Mouse (Mus musculus): Measurements from ENCODE around the gene Tmprss11d. TPM values are rescaled to one million over a fixed set of nuclear protein-coding genes. Genes with fewer than 3 reads are reported as not detected.

Tmprss11d gene
- polyA plus RNA-seq (2015; fragmentation: Nextera tagmentation; extraction: Ambion mirVana): not detected in 2 replicates

- 75% methylated on average over 3 of the region's 3 CpGs for WGBS
- Histone ChIP-seq H3K9me3 (ENCODE audit: control insufficient read depth, low read length) (no peaks in the 10 kb centered on the region), H3K27me3 (replicated peaks; ENCODE audit: control insufficient read depth, insufficient read depth, low read length) (no peaks in the 10 kb centered on the region), H3K36me3 (ENCODE audit: control insufficient read depth, insufficient read depth, low read length) (no peaks in the 10 kb centered on the region), H3K9ac (ENCODE audit: low read depth, low read length) (no peak within 1 kb of the TSS), H3K4me3 (ENCODE audit: low read length) (no peak within 1 kb of the TSS), H3K4me1 (ENCODE audit: control insufficient read depth, insufficient read depth, low read depth, low read length) (no peaks in the 10 kb centered on the region), H3K27ac (ENCODE audit: low read depth, low read length) (no peak within 1 kb of the TSS), H3K4me2 (ENCODE audit: low read length) (no peak within 1 kb of the TSS)
- ATAC-seq: no peak
Measured at GRCm38 (mm10) chr5:86373320-86373719, at the start of gene Tmprss11d. Gene Tmprss11d (minus strand): TSS chr5:86373420.

- WGBS: 46% methylated on average over 3 of the region's 3 CpGs
- ATAC-seq: no peak
- Histone ChIP-seq H3K9ac (ENCODE audit: low read depth, low read length) (no peak overlapping the region), H3K4me2 (ENCODE audit: low read length) (no peak overlapping the region), H3K36me3 (ENCODE audit: control insufficient read depth, insufficient read depth, low read length) (no peaks in the 10 kb centered on the region), H3K9me3 (ENCODE audit: control insufficient read depth, low read length) (no peaks in the 10 kb centered on the region), H3K27ac (ENCODE audit: low read depth, low read length) (no peak overlapping the region), H3K4me1 (ENCODE audit: control insufficient read depth, insufficient read depth, low read depth, low read length) (no peaks in the 10 kb centered on the region), H3K4me3 (ENCODE audit: low read length) (no peak overlapping the region), H3K27me3 (replicated peaks; ENCODE audit: control insufficient read depth, insufficient read depth, low read length) (no peaks in the 10 kb centered on the region)
Measured at GRCm38 (mm10) chr5:86421323-86422028, 48.3 kb upstream of the Tmprss11d start.

GRCm38 (mm10) chr5:86419494-86419893 lies 46.3 kb upstream of the Tmprss11d start:
- Histone ChIP-seq H3K4me2 (ENCODE audit: low read length) (no peak overlapping the region), H3K4me3 (ENCODE audit: low read length) (no peak overlapping the region), H3K4me1 (ENCODE audit: control insufficient read depth, insufficient read depth, low read depth, low read length) (no peaks in the 10 kb centered on the region), H3K9ac (ENCODE audit: low read depth, low read length) (no peak overlapping the region), H3K36me3 (ENCODE audit: control insufficient read depth, insufficient read depth, low read length) (no peaks in the 10 kb centered on the region), H3K27me3 (replicated peaks; ENCODE audit: control insufficient read depth, insufficient read depth, low read length) (no peaks in the 10 kb centered on the region), H3K9me3 (ENCODE audit: control insufficient read depth, low read length) (no peaks in the 10 kb centered on the region), H3K27ac (ENCODE audit: low read depth, low read length) (no peak overlapping the region)
- ATAC-seq: peak; percentile 64; the same call in 1 of the 2 replicates
- WGBS: 21% methylated on average over 4 of the region's 4 CpGs

GRCm38 (mm10) chr5:86414280-86414679 lies 41.1 kb upstream of the Tmprss11d start:
- Histone ChIP-seq H3K4me1 (ENCODE audit: control insufficient read depth, insufficient read depth, low read depth, low read length) (no peaks in the 10 kb centered on the region), H3K27me3 (replicated peaks; ENCODE audit: control insufficient read depth, insufficient read depth, low read length) (no peaks in the 10 kb centered on the region), H3K27ac (ENCODE audit: low read depth, low read length) (no peak overlapping the region), H3K4me3 (ENCODE audit: low read length) (no peak overlapping the region), H3K4me2 (ENCODE audit: low read length) (no peak overlapping the region), H3K9ac (ENCODE audit: low read depth, low read length) (no peak overlapping the region), H3K36me3 (ENCODE audit: control insufficient read depth, insufficient read depth, low read length) (no peaks in the 10 kb centered on the region), H3K9me3 (ENCODE audit: control insufficient read depth, low read length) (no peaks in the 10 kb centered on the region)
- ATAC-seq: no peak
- 82% methylated on average over 7 of the region's 7 CpGs for WGBS

- H3K4me1 ChIP-seq (ENCODE audit: control insufficient read depth, insufficient read depth, low read depth, low read length): no peaks in the 10 kb centered on the region
- H3K9ac ChIP-seq (ENCODE audit: low read depth, low read length): no peak overlapping the region
- WGBS: 28% methylated on average over 3 of the region's 3 CpGs
- no peaks in the 10 kb centered on the region for H3K36me3 ChIP-seq (ENCODE audit: control insufficient read depth, insufficient read depth, low read length)
- no peaks in the 10 kb centered on the region for H3K9me3 ChIP-seq (ENCODE audit: control insufficient read depth, low read length)
- no peak overlapping the region for H3K4me3 ChIP-seq (ENCODE audit: low read length)
- ATAC-seq: no peak
- H3K4me2 ChIP-seq (ENCODE audit: low read length): no peak overlapping the region
- H3K27me3 ChIP-seq (replicated peaks; ENCODE audit: control insufficient read depth, insufficient read depth, low read length): no peaks in the 10 kb centered on the region
- no peak overlapping the region for H3K27ac ChIP-seq (ENCODE audit: low read depth, low read length)
Measured at GRCm38 (mm10) chr5:86410815-86411214, 37.6 kb upstream of the Tmprss11d start.

- ATAC-seq: no peak
- Histone ChIP-seq H3K4me1 (ENCODE audit: control insufficient read depth, insufficient read depth, low read depth, low read length) (no peaks in the 10 kb centered on the region), H3K4me2 (ENCODE audit: low read length) (no peak overlapping the region), H3K36me3 (ENCODE audit: control insufficient read depth, insufficient read depth, low read length) (no peaks in the 10 kb centered on the region), H3K4me3 (ENCODE audit: low read length) (no peak overlapping the region), H3K9me3 (ENCODE audit: control insufficient read depth, low read length) (no peaks in the 10 kb centered on the region), H3K27me3 (replicated peaks; ENCODE audit: control insufficient read depth, insufficient read depth, low read length) (no peaks in the 10 kb centered on the region), H3K27ac (ENCODE audit: low read depth, low read length) (no peak overlapping the region), H3K9ac (ENCODE audit: low read depth, low read length) (no peak overlapping the region)
- WGBS: 94% methylated on average over 2 of the region's 2 CpGs
Measured at GRCm38 (mm10) chr5:86407941-86408340, 34.7 kb upstream of the Tmprss11d start.

- Histone ChIP-seq H3K9ac (ENCODE audit: low read depth, low read length) (no peak overlapping the region), H3K9me3 (ENCODE audit: control insufficient read depth, low read length) (no peaks in the 10 kb centered on the region), H3K36me3 (ENCODE audit: control insufficient read depth, insufficient read depth, low read length) (no peaks in the 10 kb centered on the region), H3K4me1 (ENCODE audit: control insufficient read depth, insufficient read depth, low read depth, low read length) (no peaks in the 10 kb centered on the region), H3K4me2 (ENCODE audit: low read length) (no peak overlapping the region), H3K27ac (ENCODE audit: low read depth, low read length) (no peak overlapping the region), H3K4me3 (ENCODE audit: low read length) (no peak overlapping the region), H3K27me3 (replicated peaks; ENCODE audit: control insufficient read depth, insufficient read depth, low read length) (no peaks in the 10 kb centered on the region)
- ATAC-seq: no peak
- WGBS: 77% methylated on average over 3 of the region's 3 CpGs
Measured at GRCm38 (mm10) chr5:86407191-86407590, 34.0 kb upstream of the Tmprss11d start.

GRCm38 (mm10) chr5:86359412-86359985 lies 13.7 kb downstream of the Tmprss11d start:
- WGBS: 59% methylated on average over 4 of the region's 4 CpGs
- Histone ChIP-seq H3K27me3 (replicated peaks; ENCODE audit: control insufficient read depth, insufficient read depth, low read length) (no peaks in the 10 kb centered on the region), H3K9me3 (ENCODE audit: control insufficient read depth, low read length) (no peaks in the 10 kb centered on the region), H3K4me2 (ENCODE audit: low read length) (no peak overlapping the region), H3K36me3 (ENCODE audit: control insufficient read depth, insufficient read depth, low read length) (no peaks in the 10 kb centered on the region), H3K27ac (ENCODE audit: low read depth, low read length) (no peak overlapping the region), H3K9ac (ENCODE audit: low read depth, low read length) (no peak overlapping the region), H3K4me1 (ENCODE audit: control insufficient read depth, insufficient read depth, low read depth, low read length) (no peaks in the 10 kb centered on the region), H3K4me3 (ENCODE audit: low read length) (no peak overlapping the region)
- ATAC-seq: no peak

GRCm38 (mm10) chr5:86352966-86353365 lies 20.3 kb downstream of the Tmprss11d start:
- Histone ChIP-seq H3K36me3 (ENCODE audit: control insufficient read depth, insufficient read depth, low read length) (no peaks in the 10 kb centered on the region), H3K4me3 (ENCODE audit: low read length) (no peak overlapping the region), H3K9ac (ENCODE audit: low read depth, low read length) (no peak overlapping the region), H3K27me3 (replicated peaks; ENCODE audit: control insufficient read depth, insufficient read depth, low read length) (no peaks in the 10 kb centered on the region), H3K9me3 (ENCODE audit: control insufficient read depth, low read length) (no peaks in the 10 kb centered on the region), H3K4me2 (ENCODE audit: low read length) (no peak overlapping the region), H3K27ac (ENCODE audit: low read depth, low read length) (no peak overlapping the region), H3K4me1 (ENCODE audit: control insufficient read depth, insufficient read depth, low read depth, low read length) (no peaks in the 10 kb centered on the region)
- 28% methylated on average over 7 of the region's 7 CpGs for WGBS
- ATAC-seq: no peak; the same call in 1 of the 2 replicates
